Mouse (Mus musculus): Measurements from ENCODE around the gene Olfr573-ps1.

Gene Olfr573-ps1

DNA sequence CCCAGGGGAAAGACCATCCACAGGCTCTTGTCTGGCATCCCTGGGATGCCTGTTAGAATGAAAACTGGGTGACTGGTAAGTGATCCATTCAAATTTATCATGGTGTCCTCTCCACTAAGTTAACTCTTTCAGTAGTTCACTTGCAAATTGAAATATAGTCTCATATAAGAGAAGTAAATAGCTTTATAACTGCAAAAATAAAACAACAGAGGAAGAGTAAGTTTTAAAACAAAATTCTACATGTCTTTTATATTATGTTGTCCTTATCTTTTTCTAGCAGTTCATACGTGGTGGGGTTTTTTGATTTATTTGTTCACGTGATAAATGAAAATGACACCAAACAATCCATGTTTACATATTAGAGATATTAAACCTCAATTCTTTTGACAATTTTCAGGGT, at the start of gene Olfr573-ps1:
Gene Olfr573-ps1, minus strand, starts transcription at position 101 of the 400 bp plus-strand sequence.
- DNase-seq = no peak

DNA sequence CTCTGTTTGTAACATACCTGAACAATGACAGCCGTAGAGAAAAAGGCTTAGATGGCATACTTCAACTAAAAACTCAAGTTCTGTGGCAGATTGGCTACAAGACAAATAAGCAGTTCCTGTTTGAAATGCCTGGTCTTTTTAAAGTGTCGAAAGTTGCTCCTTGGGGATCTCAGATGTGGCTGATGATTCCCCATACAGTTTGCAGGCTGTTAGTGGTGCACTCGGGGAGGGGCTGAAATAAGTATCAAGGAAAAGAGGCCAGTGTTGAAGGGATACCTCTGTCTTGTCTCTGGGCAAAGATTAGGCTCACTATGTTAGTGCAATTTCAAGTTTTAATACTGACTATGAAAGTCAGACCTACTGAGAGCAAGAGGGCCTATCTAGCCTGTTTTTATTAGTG, 46.8 kb upstream of the Olfr573-ps1 start, which contains the start of gene Olfr578:
Gene Olfr578, minus strand, starts transcription at position 101 of the 400 bp plus-strand sequence.
- no peak for DNase-seq

DNA sequence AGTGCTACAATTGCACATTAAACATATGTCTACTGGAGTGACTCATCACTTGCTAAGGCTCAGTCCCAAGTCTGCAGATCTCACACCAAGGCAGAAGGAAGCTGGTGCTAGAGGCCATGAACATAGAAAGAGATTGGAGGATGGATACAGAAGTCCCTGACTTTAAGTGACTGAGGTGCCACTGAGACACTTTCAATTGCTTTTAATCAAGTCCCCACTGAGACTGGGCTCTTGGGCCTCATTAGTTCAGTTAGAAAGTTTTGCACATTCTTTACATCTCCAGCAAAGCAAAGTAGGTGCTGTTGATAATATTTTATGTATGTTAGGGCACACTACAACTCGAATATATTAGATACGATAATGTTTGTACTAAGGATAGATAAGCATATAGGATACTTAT, 33.5 kb upstream of the Olfr573-ps1 start, which contains the start of gene Olfr577:
Gene Olfr577, minus strand, starts transcription at position 101 of the 400 bp plus-strand sequence.
- no peak for DNase-seq

DNA sequence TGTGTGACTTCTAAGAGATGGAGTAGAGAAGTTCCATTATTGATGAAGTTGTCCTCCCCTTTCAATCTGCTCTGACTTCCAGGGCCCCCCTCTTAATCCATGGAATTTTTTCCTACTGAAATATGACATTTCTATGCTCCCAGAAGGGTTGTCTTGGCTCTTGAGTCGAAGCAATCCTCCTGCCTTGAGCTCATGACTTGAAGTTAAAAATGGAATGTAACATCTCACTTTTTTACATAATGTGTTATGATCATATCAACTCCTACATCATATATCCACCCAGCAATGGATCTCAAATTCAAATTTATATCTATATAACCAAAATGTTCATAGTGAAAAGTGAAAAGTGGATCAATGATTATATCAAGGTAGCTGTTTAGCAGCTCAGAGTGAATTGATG, 32.0 kb upstream of the Olfr573-ps1 start:
- DNase-seq = no peak

DNA sequence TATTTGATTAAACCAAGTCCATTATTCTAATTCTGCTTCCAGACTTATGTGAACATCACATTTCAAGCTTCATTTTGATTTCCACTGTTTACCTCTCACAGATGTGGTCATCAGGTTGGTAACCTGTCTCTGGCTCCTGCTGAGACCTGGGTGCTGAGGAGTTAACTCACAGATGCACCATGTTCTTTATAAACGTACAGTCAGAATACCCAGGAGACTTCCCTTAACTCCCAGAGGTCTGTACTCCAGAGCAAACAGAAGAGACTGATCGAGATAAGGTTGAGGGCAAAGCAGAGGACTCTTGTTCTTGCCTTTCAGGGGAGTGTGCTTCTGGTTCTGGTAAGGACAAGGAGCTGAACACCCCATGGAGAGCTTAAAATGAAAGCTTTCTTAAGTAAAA, 20.0 kb upstream of the Olfr573-ps1 start, which contains the start of gene Olfr576:
Gene Olfr576, plus strand, starts transcription at position 301 of the 400 bp plus-strand sequence.
- no peak for DNase-seq

DNA sequence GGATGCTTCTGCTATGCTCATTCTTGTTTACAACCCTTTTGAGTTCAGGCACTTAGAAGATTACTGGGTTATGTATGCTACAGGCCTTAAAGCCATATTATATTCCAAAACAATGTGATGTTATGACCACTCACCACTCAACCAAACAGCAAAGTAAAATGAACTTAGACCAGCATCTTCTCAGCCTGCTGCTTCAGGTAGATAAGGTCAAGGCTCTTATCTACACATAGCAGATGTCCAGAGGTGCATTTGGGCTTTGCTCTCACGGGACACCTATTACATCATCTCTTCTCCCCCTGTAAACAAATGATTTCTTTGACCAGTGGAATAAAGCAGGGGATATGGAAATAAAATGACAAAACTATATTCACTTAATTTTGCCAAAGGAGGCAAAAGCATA, 16.2 kb upstream of the Olfr573-ps1 start, which contains the start of gene Olfr575:
Gene Olfr575, minus strand, starts transcription at position 183 of the 400 bp plus-strand sequence.
- no peak for DNase-seq

DNA sequence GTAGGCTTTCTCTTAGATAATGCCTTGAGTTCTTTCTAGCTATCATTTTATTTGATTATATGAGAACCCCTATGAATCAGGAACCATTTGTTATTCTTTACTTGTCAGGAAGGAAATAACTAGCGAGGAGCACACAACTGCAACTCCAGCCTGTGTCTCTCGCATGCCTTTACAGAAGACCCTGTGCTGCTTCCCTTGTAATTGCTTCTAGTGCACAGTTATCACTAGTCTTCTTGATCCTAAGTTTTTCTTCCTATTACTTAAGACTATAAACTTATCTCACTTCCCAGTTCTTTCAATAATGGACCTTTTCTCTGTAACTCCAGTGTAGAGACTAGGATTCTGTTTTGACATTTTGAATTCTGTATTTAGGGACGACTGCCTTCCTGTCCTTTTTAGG, 15.8 kb upstream of the Olfr573-ps1 start:
- no peak for DNase-seq

DNA sequence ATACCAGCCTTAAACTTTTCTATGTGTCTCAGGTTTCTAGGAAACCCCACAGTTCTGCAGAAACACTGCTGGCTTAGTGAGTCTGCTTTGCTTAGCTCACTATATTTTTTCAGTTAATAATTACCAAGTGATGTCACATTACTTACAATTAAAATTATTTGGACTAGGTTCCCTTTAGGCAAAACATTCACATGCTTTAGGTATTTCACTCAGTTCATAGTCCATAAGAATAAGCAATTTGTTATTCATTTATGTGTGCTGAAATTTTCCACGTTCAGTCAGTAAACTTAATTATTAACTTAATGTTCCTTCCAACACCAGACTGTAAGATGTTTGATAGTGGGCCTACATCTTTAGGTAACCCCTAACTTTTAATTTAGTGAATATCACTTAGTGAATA, 8.4 kb upstream of the Olfr573-ps1 start:
- no peak for DNase-seq

DNA sequence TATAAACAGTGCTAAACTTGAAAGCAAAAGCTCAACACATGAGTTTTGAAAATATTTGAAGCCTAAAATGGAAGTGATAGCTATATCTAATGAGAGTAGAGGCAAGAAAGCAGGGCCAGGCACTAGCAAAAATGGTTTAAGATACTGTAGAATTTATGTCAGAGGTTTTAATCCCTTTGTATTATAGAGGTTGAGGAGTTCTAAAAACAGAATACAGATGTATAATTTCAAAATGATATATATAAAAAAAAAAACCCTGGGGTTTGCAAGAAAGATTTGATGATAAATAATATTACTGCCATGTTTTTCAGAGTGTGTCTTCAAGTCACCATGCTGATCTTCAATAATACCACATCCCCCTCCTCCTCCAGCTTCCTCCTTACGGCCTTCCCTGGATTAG, 5.8 kb upstream of the Olfr573-ps1 start, which contains the start of gene Olfr574:
Gene Olfr574, plus strand, starts transcription at position 301 of the 400 bp plus-strand sequence.
- DNase-seq = no peak

DNA sequence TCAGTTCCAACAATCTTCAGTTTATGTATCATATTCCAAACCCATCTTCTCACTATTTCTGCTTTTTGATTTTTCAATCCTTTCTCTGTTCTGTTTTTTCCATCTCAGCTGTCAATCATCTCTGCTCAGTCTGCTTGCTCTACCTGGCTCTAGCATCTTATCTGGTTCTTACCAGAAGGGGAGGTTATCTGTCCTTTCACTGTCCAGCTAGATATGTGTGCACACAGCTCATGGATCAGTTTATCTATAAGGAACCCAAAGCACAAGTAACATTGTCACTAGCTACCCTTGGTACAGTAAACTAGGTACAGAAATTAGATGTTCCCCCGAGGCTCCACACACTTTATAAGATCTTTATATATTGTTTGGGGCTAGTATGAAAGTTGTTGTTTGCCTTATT, 1.0 kb upstream of the Olfr573-ps1 start:
- no peak for DNase-seq

DNA sequence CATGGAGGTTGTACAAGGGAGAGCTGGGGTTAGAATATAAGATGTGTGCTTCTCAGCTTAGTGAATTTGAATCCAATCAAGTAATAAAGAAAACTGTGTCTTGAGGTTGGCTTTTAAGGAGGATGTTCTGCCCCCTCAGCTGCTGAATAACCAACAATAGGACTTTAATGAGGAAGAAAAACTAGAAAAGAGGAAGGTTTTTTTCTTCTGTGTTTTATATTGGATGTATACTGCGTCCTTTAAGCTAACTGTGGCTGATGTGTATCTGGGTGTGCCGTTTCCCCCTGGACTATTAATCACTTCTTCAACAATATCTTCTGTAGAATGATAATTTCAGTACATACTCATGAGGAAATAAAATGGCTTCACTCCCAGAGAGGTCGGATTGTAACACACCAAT, 15.3 kb downstream of the Olfr573-ps1 start:
- no peak for DNase-seq

DNA sequence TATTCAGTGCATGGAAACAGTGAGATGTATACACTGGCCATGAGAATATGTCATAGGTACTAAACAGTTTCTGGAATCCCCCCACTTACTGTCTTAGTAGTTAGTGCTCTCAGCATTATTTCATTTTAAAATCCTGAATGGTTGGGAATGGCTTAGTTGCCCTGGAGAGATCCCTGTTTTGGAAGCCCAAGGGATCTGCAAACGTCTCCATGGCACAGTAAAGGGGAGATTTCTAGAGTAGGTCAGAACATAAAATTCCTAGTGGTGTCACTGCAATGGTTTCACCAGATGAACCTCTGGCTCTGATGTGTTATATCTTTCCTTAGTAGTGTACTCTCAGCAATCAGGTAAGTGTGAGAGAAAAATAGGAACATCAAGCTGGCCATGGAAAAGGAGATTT, 18.3 kb downstream of the Olfr573-ps1 start, which contains the start of gene Olfr572:
Gene Olfr572, plus strand, starts transcription at position 301 of the 400 bp plus-strand sequence.
- no peak for DNase-seq

DNA sequence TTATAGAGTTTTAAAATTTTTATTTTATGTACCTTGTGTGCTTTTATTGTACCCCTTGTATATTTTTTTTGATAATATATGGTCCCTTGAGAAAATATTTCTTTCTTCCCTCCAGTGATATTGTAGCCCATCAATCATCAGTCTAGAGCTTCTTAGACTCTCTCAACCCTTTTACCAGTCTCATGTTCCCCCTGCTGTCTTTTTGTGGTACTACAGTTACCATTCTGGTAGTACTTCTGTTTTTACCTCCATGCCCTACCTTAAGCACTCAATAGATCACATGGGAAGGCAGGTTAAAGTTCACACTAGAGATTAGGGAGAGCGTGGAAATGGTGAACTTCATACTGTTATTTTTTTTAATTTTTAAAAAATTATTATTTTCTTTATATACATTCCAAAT, 22.7 kb downstream of the Olfr573-ps1 start:
- DNase-seq = no peak

DNA sequence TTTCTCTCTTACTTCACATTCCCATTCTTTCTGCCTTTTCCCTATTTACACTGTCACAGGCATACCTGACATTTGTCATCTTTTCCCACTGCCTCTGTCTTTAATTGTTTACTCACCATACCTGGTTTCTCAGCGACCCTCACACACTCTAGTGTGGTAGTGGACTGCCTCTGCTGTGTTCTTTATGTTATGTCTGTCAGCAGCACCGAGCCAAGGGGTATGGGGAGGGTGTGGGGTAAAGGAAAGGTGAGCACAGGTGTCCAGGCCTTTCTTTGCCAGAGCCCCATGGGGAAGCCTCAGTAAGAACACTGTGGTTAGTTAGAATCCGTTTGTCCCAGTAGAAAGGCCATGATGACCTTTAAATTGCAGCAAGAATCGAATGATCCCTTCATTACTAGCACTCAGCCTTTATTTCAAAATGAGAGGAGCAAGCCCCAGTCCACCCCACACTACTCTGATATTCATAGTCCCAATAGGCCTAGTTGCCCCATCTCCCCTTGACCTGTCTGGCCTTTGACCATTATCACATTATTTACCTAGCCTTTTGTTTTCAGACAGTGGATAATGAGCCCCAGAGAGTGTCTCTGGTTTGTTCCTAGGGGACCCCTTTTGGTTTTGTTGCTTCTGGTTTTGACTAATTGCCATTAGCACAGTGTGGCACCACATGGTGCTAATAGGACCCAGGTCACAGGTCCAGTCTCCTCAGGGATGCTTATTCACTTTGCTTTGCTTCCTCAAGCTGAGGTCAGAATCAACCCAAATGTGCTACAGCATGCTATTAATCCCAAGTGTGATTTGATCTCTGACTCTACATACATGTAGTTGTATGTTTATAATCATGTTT, 25.1 kb downstream of the Olfr573-ps1 start, which contains the start of gene Olfr571:
Gene Olfr571, minus strand, starts transcription at position 505 of the 844 bp plus-strand sequence.
- DNase-seq = no peak

DNA sequence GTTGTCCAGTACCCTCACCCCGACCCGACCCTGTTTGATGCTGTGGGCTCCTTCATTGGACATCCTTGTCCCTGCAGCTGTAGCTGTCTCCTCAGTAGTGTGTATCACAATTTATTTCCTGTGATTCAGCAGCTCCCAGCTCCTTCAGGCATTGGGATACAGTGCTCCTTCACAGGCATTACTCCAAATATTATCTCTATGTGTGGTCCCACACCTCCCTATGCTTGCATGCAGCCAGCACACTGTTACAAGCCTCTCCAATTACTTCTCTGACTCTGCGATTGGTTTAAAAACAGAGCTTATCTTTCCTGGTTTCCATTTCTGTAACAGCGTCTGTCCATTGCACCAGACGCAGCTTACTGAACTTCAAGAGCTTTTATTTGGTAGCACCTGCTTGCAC, 26.0 kb downstream of the Olfr573-ps1 start:
- no peak for DNase-seq

DNA sequence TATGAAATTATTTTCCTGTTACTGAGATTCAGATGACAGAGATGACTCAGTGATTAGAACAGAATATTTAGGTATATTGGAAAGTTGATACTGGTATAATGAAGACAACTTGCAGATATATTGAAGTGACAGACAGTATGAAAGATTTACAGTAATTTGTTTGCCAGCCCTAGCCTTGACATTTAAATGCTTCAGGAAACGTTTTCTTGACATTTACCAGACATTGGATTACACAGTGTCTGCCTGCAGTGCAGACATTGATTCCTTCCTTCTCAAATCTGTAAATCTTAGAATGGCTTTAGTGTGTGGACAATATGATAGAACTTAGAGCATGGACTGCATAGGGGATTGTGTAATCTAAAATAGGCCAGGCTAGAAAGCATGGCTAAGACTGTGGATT, 27.1 kb downstream of the Olfr573-ps1 start:
- no peak for DNase-seq
